Mouse (Mus musculus) MEL (cell line): ENCODE data around the gene Rps16. TPM values are rescaled to one million over a fixed set of nuclear protein-coding genes. Genes with fewer than 3 reads are reported as not detected.
A peak's percentile ranks its signal among the peaks of the same experiment; 100 is the strongest.

ENCODE experiments used
- DNase-seq: peaks from one replicate; pipeline ENCODE4 v3.0.0; 2011; ENCODE audit warnings: low read depth, low spot score
- H3K27ac ChIP-seq: 2 replicates; pipeline ENCODE4 v1.5.1; 2012; ENCODE audit warnings: low read depth, mild to moderate bottlenecking, control low read depth, low read length, moderate library complexity; ENCODE audit not compliant: control insufficient read depth
- H3K27me3 ChIP-seq, 2 experiments: fragments of 150-350 bp in 1 of 2; sonication (generic) in 1 of 2; 2 replicates each; pipeline ENCODE4 v1.6.1; 2012; ENCODE audit warnings: low read length in 2 of 2, mild to moderate bottlenecking in 2 of 2, improper control_type of control experiment in 1 of 2, moderate library complexity in 1 of 2; ENCODE audit not compliant: insufficient read depth in 2 of 2, control insufficient read depth in 1 of 2
- H3K36me3 ChIP-seq, 2 experiments: 2 replicates each; pipeline ENCODE4 v1.6.1; 2012 to 2014; ENCODE audit warnings: low read length in 2 of 2, improper control_type of control experiment in 1 of 2, inconsistent platforms in 1 of 2, mild to moderate bottlenecking in 1 of 2; ENCODE audit not compliant: insufficient read depth in 2 of 2, control insufficient read depth in 1 of 2
- H3K4me1 ChIP-seq, 2 experiments: fragments of 150-350 bp in 1 of 2; sonication (generic) in 1 of 2; 2 replicates each; pipeline ENCODE4 v1.6.1; 2012; ENCODE audit warnings: low read length in 2 of 2, improper control_type of control experiment in 1 of 2, mild to moderate bottlenecking in 1 of 2; ENCODE audit not compliant: insufficient read depth in 2 of 2, control insufficient read depth in 1 of 2
- H3K4me3 ChIP-seq, 2 experiments: fragments of 150-350 bp in 1 of 2; sonication (generic) in 1 of 2; 2 replicates each; pipeline ENCODE4 v1.5.1; 2012; ENCODE audit warnings: low read depth in 2 of 2, low read length in 2 of 2, mild to moderate bottlenecking in 2 of 2, moderate library complexity in 2 of 2, control low read depth in 1 of 2, improper control_type of control experiment in 1 of 2; ENCODE audit not compliant: control insufficient read depth in 1 of 2, insufficient read depth in 1 of 2
- H3K79me2 ChIP-seq: 2 replicates; pipeline ENCODE4 v1.6.1; 2012; ENCODE audit warnings: mild to moderate bottlenecking, low read length, moderate library complexity; ENCODE audit not compliant: control insufficient read depth, poor library complexity, insufficient read depth
- H3K9ac ChIP-seq: 2 replicates; pipeline ENCODE4 v1.6.1; 2012; ENCODE audit warnings: low read depth, mild to moderate bottlenecking, control low read depth, low read length, moderate library complexity; ENCODE audit not compliant: control insufficient read depth, poor library complexity, severe bottlenecking
- H3K9me3 ChIP-seq: fragments of 150-350 bp; sonication (generic); replicated peaks from 2 replicates; pipeline ENCODE4 v1.6.1; 2012; ENCODE audit warnings: mild to moderate bottlenecking, low read length, improper control_type of control experiment, moderate library complexity; ENCODE audit not compliant: insufficient read depth
- CTCF ChIP-seq, 3 experiments: IDR thresholded peaks in 2 of 3; conservative IDR thresholded peaks in 1 of 3; 2 replicates each; pipeline ENCODE4 v1.5.1; 2011 to 2012; ENCODE audit warnings: low read length in 3 of 3, low read depth in 2 of 3, mild to moderate bottlenecking in 2 of 3, improper control_type of control experiment in 1 of 3, inconsistent platforms in 1 of 3, mixed read lengths in 1 of 3, moderate library complexity in 1 of 3; ENCODE audit not compliant: control insufficient read depth in 1 of 3, insufficient read depth in 1 of 3, poor library complexity in 1 of 3, severe bottlenecking in 1 of 3
- ELF1 ChIP-seq: IDR thresholded peaks from 2 replicates; pipeline ENCODE4 v1.6.1; 2014; ENCODE audit warnings: low read depth, mild to moderate bottlenecking, inconsistent platforms, low read length, improper control_type of control experiment, moderate library complexity
- EP300 ChIP-seq, 2 experiments: IDR thresholded peaks; 2 replicates each; pipeline ENCODE4 v1.6.1; 2011; ENCODE audit warnings: improper control_type of control experiment in 2 of 2, low read length in 2 of 2, low read depth in 1 of 2, mild to moderate bottlenecking in 1 of 2
- ETS1 ChIP-seq: IDR thresholded peaks from 2 replicates; pipeline ENCODE4 v1.6.1; 2012; ENCODE audit warnings: low read depth, mild to moderate bottlenecking, inconsistent platforms, low read length, improper control_type of control experiment, moderate library complexity
- GABPA ChIP-seq: IDR thresholded peaks from 2 replicates; pipeline ENCODE4 v1.6.1; 2012; ENCODE audit warnings: low read depth, mild to moderate bottlenecking, inconsistent platforms, low read length, improper control_type of control experiment, moderate library complexity
- HCFC1 ChIP-seq: IDR thresholded peaks from 2 replicates; pipeline ENCODE4 v1.6.1; 2012; ENCODE audit warnings: low read depth, mild to moderate bottlenecking, inconsistent platforms, low read length, improper control_type of control experiment, moderate library complexity
- MAFK ChIP-seq: IDR thresholded peaks from 2 replicates; pipeline ENCODE4 v1.6.1; 2011; ENCODE audit warnings: low read depth, mild to moderate bottlenecking, low read length, improper control_type of control experiment, borderline replicate concordance
- MAX ChIP-seq: IDR thresholded peaks from 2 replicates; pipeline ENCODE4 v1.6.1; 2011; ENCODE audit warnings: low read length, improper control_type of control experiment
- MAZ ChIP-seq: IDR thresholded peaks from 2 replicates; pipeline ENCODE4 v1.6.1; 2012; ENCODE audit warnings: low read depth, mild to moderate bottlenecking, inconsistent platforms, low read length, improper control_type of control experiment
- NELFE ChIP-seq: IDR thresholded peaks from 2 replicates; pipeline ENCODE4 v1.6.1; 2011; ENCODE audit warnings: low read depth, low read length, improper control_type of control experiment
- POLR2AphosphoS2 ChIP-seq: IDR thresholded peaks from 2 replicates; pipeline ENCODE4 v1.6.1; 2011; ENCODE audit warnings: low read length, improper control_type of control experiment
- POLR2AphosphoS5 ChIP-seq: IDR thresholded peaks from 2 replicates; pipeline ENCODE4 v1.6.1; 2012; ENCODE audit warnings: low read depth, borderline replicate concordance, mild to moderate bottlenecking, inconsistent platforms, low read length, moderate library complexity, mixed read lengths
- SIN3A ChIP-seq: IDR thresholded peaks from 2 replicates; pipeline ENCODE4 v1.6.1; 2012; ENCODE audit warnings: low read length, improper control_type of control experiment, inconsistent platforms
- TBP ChIP-seq: IDR thresholded peaks from 2 replicates; pipeline ENCODE4 v1.8.0; 2011; ENCODE audit warnings: low read depth, low read length, improper control_type of control experiment
- USF1 ChIP-seq: IDR thresholded peaks from 2 replicates; pipeline ENCODE4 v1.6.1; 2014; ENCODE audit warnings: low read depth, mild to moderate bottlenecking, inconsistent platforms, low read length, improper control_type of control experiment, moderate library complexity
- USF2 ChIP-seq, 2 experiments: IDR thresholded peaks; 2 replicates each; pipeline ENCODE4 v1.6.1; 2011 to 2012; ENCODE audit warnings: improper control_type of control experiment in 2 of 2, low read length in 2 of 2, borderline replicate concordance in 1 of 2, inconsistent platforms in 1 of 2, low read depth in 1 of 2, mild to moderate bottlenecking in 1 of 2; ENCODE audit not compliant: insufficient read depth in 1 of 2
- ZNF384 ChIP-seq: IDR thresholded peaks from 2 replicates; pipeline ENCODE4 v1.6.1; 2012; ENCODE audit warnings: low read depth, mild to moderate bottlenecking, inconsistent platforms, low read length, improper control_type of control experiment
- polyA plus RNA-seq, 2 experiments: library from polyadenylated mRNA; stranded (reverse) in 1 of 2; unstranded in 1 of 2; fragments of >175 nt in 1 of 2; fragments of >200 nt in 1 of 2; gene quantifications; 2 replicates each; pipeline versions ENCODE4 v1.2.1 to v1.2.4; 2012; ENCODE audit warnings: low replicate concordance in 2 of 2, low read depth in 1 of 2; ENCODE audit not compliant: insufficient read length in 2 of 2, insufficient read depth in 1 of 2, missing spikeins in 1 of 2
- total RNA-seq: library from RNA; depleted of rRNA; stranded (reverse); fragments of 300-350 nt; gene quantifications from 2 replicates; pipeline ENCODE4 v1.2.3, GENCODE M21; 2012

The Rps16 gene
- total and polyA plus RNA-seq, 3 experiments, result 1,661 to 2,343 (median 1,740) TPM

DNA sequence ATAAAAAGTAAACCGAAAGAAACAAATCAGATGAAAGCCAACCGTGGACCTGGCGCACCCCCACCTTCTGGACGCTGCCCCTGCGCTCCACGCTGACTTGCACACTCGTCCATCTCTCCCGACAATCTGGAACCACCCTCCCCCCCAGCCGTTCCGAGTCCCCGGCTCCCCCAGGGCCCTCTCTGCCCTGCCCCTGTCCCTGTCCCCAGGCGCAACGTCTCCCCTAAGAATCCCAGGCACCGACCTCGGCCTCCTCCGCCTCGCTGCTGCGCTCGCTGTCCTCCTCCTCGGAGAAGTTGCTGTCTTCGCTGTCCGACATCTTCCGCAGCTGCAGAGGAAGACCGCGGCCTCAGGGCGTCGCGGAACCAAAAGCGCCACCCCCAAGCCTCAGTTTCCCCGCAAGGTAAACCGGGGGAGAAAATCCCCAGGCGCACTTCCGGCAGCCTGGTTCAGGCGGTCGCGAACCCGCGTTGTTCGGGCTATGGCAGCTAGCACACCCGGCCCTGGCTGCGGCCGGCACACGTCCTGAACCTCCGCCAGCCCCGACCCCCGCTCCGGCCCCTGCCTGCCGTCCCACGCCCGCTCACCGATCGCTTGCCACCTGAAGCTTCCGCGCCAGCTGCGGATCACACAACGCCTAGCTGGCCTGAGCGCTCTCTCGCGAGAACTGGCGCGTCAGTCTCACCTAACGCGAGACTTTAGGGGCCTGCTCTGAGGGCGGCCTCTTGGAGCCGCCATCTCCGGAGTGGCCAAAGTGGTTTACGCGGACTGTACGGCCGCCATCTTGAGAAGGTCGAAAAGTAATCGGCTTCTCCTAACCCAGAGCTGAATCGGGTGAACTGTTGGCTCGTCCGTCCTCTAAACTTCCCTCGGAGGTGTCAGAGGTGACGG lies 12.1 kb upstream of the Rps16 start, which contains the start of gene Supt5 (continued):
- TF ChIP-seq GABPA, result no peak
- TF ChIP-seq MAFK, result no peak
- no peak; the same call in 1 of the 2 replicates for TF ChIP-seq ETS1
- TF ChIP-seq USF1, result no peak

DNA sequence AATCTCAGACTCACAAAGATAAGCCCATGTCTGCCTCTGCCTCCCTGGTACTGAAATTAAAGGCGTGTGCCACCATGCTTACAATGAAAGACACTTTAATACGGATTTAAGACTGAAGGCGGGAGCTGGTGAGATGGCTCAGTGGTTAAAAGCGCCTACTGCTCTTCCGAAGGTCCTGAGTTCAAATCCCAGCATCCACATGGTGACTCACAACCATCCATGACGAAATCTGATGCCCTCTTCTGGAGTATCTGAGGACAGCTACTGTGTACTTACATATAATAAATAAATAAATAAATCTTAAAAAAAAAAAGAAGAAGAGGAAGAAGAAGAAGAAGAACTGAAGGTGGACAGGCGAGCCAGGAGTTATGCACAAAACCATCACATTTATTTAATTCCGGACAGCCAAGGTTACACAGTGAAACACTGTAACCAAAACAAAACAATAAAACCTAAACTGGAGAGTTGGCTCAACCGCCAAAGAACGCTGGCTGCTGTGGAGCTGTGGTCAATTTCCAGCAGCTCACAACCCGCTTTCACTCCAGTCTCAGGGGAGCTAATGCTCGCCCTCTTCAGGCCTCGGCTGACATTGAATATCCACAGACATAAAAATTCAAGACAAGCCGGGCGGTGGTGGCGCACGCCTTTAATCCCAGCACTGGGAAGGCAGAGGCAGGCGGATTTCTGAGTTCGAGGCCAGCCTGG lies 11.1 kb upstream of the Rps16 start:
- TF ChIP-seq ZNF384 (peak; percentile 70), POLR2AphosphoS2 (no peak), CTCF (IDR thresholded peaks at IDR 0.05 in 2 of 3, conservative IDR thresholded peaks at IDR 0.05 in 1 of 3; ENCODE audit: control insufficient read depth in 1 of 3, insufficient read depth in 1 of 3, low read depth in 2 of 3, low read length in 3 of 3, poor library complexity in 1 of 3, severe bottlenecking in 1 of 3) (peak; percentile 5 to 51 (median 34); a peak in 5 of 6 replicates), EP300 (IDR thresholded peaks at IDR 0.05; ENCODE audit: low read depth in 1 of 2, low read length in 2 of 2) (no peak), TBP (peak; percentile 87), USF1 (no peak), ELF1 (peak; percentile 39; the same call in 1 of the 2 replicates), NELFE (peak; percentile 20; the same call in 1 of the 2 replicates), HCFC1 (0 out of 2 replicates have a peak, but pooled peaks have one; percentile 45), SIN3A (0 out of 2 replicates have a peak, but pooled peaks have one; percentile 18)
- DNase-seq, result peak; percentile 87
- H3K27ac ChIP-seq, result peak overlapping the region; percentile 72
- peak overlapping the region; percentile 52 for H3K9ac ChIP-seq
- H3K9me3 ChIP-seq, result no peaks in the 10 kb centered on the region
- peak overlapping the region; percentile 46 to 48 for H3K4me3 ChIP-seq
- H3K36me3 ChIP-seq, result peaks cover 0 to 13% of the 10 kb centered on the region in 2 experiments; a peak in 2 of 4 replicates
- H3K27me3 ChIP-seq, result no peaks in the 10 kb centered on the region
- H3K79me2 ChIP-seq, result peaks cover 40% of the 10 kb centered on the region
- H3K4me1 ChIP-seq, result peaks cover 0 to 6% of the 10 kb centered on the region in 2 experiments; a peak in 1 of 4 replicates

DNA sequence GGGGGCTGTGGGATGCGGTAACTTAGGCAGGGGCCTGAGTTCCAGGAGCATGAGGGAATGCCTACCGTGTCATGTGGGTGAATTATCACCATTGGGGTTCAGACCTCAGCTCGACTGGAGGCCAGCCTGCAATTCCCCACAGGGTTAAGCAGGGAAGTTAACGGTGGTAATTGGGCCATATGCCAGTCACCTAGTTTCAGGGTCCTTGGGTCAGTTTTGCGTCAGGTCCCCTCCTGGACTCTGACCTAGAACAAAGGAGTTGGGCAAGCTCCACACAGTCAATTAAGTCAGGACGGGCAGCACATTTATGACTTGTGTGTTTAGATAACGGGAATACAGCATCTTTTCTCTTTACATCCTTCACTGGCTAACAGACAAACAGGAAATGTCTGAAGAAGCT lies 9.1 kb upstream of the Rps16 start:
- Histone ChIP-seq H3K36me3 (peaks cover 0 to 12% of the 10 kb centered on the region in 2 experiments; a peak in 2 of 4 replicates), H3K9me3 (no peaks in the 10 kb centered on the region), H3K4me1 (peaks cover 0 to 9% of the 10 kb centered on the region in 2 experiments; a peak in 1 of 4 replicates), H3K27me3 (no peaks in the 10 kb centered on the region), H3K4me3 (no peak overlapping the region), H3K79me2 (peaks cover 21% of the 10 kb centered on the region), H3K9ac (no peak overlapping the region), H3K27ac (no peak overlapping the region)
- TF ChIP-seq MAZ (no peak), MAX (no peak), POLR2AphosphoS5 (no peak), USF2 (IDR thresholded peaks at IDR 0.05; ENCODE audit: borderline replicate concordance in 1 of 2, insufficient read depth in 1 of 2, low read depth in 1 of 2, low read length in 2 of 2) (no peak)
- DNase-seq, result no peak
